Mouse (Mus musculus) intestine, postnatal 0 days (tissue): ENCODE results near the gene Slc4a10. TPM values are rescaled to one million over a fixed set of nuclear protein-coding genes. Genes with fewer than 3 reads are reported as not detected.

Source experiments
- ATAC-seq: fragments of 200-750 bp; cut with Nextera tagmentation; 2 replicates; pipeline ENCODE4 v1.8.0; 2017; ENCODE audit warnings: mild to moderate bottlenecking, moderate TSS enrichment, moderate library complexity
- H3K27ac ChIP-seq: fragments of 300-500 bp; sonication (generic); 2 replicates; pipeline ENCODE4 v1.5.1; 2014; ENCODE audit warnings: mild to moderate bottlenecking, low read depth, low read length, moderate library complexity
- H3K27me3 ChIP-seq: fragments of 300-500 bp; sonication (generic); replicated peaks from 2 replicates; pipeline ENCODE4 v1.6.1; 2014; ENCODE audit warnings: low read length, mixed read lengths; ENCODE audit not compliant: control insufficient read depth, insufficient read depth
- H3K36me3 ChIP-seq: fragments of 300-500 bp; sonication (generic); 2 replicates; pipeline ENCODE4 v1.6.1; 2014; ENCODE audit warnings: mild to moderate bottlenecking, moderate library complexity; ENCODE audit not compliant: control insufficient read depth, insufficient read depth
- H3K4me1 ChIP-seq: fragments of 300-500 bp; sonication (generic); replicated peaks from 2 replicates; pipeline ENCODE4 v1.6.1; 2014; ENCODE audit warnings: antibody characterized with exemption, low read length, mixed read lengths; ENCODE audit not compliant: control insufficient read depth, insufficient read depth
- H3K4me2 ChIP-seq: fragments of 300-500 bp; sonication (generic); replicated peaks from 2 replicates; pipeline ENCODE4 v1.6.1; 2014; ENCODE audit warnings: low read depth, mild to moderate bottlenecking, moderate library complexity
- H3K4me3 ChIP-seq: fragments of 300-500 bp; sonication (generic); 2 replicates; pipeline ENCODE4 v1.5.1; 2014; ENCODE audit warnings: low read depth, low read length
- H3K9ac ChIP-seq: fragments of 300-500 bp; sonication (generic); 2 replicates; pipeline ENCODE4 v1.6.1; 2014; ENCODE audit warnings: mild to moderate bottlenecking, low read depth, low read length
- H3K9me3 ChIP-seq: fragments of 300-500 bp; sonication (generic); 2 replicates; pipeline ENCODE4 v1.6.1; 2016; ENCODE audit warnings: mixed run types; ENCODE audit not compliant: control insufficient read depth
- CTCF ChIP-seq: sonication (generic); IDR thresholded peaks from 2 replicates; pipeline ENCODE4 v1.5.1; 2016; ENCODE audit warnings: low read depth, mild to moderate bottlenecking, control low read depth, antibody characterized with exemption, moderate library complexity
- WGBS: fragments of 180-500 bp; shearing (Covaris S2); extraction: QIAGEN DNeasy Blood & Tissue Kit; methylation state at CpG from one replicate; pipeline ENCODE4 v1.1.7; 2014; 5-methylcytosine and 5-hydroxymethylcytosine counted together
- polyA plus RNA-seq: library from polyadenylated mRNA; unstranded; fragments of >200 nt; fragmentation: Nextera tagmentation; extraction: Ambion mirVana; gene quantifications from 2 replicates; pipeline ENCODE4 v1.2.1, GENCODE M21; 2015

Slc4a10 gene
- polyA plus RNA-seq, 1 experiment from 2014 or later: 0.63 TPM

GRCm38 (mm10) chr2:62076512-62076911 is 30.2 kb downstream of the Slc4a10 start:
- Histone ChIP-seq H3K4me1 (no peaks in the 10 kb centered on the region), H3K27me3 (no peaks in the 10 kb centered on the region), H3K4me3 (no peak overlapping the region), H3K36me3 (no peaks in the 10 kb centered on the region), H3K4me2 (no peak overlapping the region), H3K27ac (no peak overlapping the region), H3K9ac (no peak overlapping the region), H3K9me3 (no peaks in the 10 kb centered on the region)
- TF ChIP-seq CTCF: no peak
- ATAC-seq: no peak

GRCm38 (mm10) chr2:62087566-62087965 is 41.3 kb downstream of the Slc4a10 start:
- no peak overlapping the region for H3K4me2 ChIP-seq
- no peaks in the 10 kb centered on the region for H3K36me3 ChIP-seq
- no peak for ATAC-seq
- H3K27ac ChIP-seq: no peak overlapping the region
- WGBS: 62% methylated on average over 3 of the region's 3 CpGs
- no peaks in the 10 kb centered on the region for H3K27me3 ChIP-seq
- TF ChIP-seq CTCF: no peak
- H3K4me1 ChIP-seq: no peaks in the 10 kb centered on the region
- H3K4me3 ChIP-seq: no peak overlapping the region
- no peak overlapping the region for H3K9ac ChIP-seq
- no peaks in the 10 kb centered on the region for H3K9me3 ChIP-seq

GRCm38 (mm10) chr2:62088715-62089114 is 42.5 kb downstream of the Slc4a10 start:
- no peak overlapping the region for H3K9ac ChIP-seq
- no peak for TF ChIP-seq CTCF
- no peak overlapping the region for H3K4me3 ChIP-seq
- H3K27ac ChIP-seq: no peak overlapping the region
- no peak for ATAC-seq
- no peaks in the 10 kb centered on the region for H3K4me1 ChIP-seq
- WGBS: 86% methylated on average over 8 of the region's 8 CpGs
- H3K9me3 ChIP-seq: no peaks in the 10 kb centered on the region
- H3K4me2 ChIP-seq: no peak overlapping the region
- no peaks in the 10 kb centered on the region for H3K27me3 ChIP-seq
- H3K36me3 ChIP-seq: no peaks in the 10 kb centered on the region

- Histone ChIP-seq H3K4me1 (no peaks in the 10 kb centered on the region), H3K4me2 (no peak overlapping the region), H3K4me3 (no peak overlapping the region), H3K27ac (no peak overlapping the region), H3K36me3 (no peaks in the 10 kb centered on the region), H3K9me3 (no peaks in the 10 kb centered on the region), H3K9ac (no peak overlapping the region), H3K27me3 (no peaks in the 10 kb centered on the region)
- no peak for TF ChIP-seq CTCF
- no peak for ATAC-seq
- WGBS: 86% methylated on average over 9 of the region's 9 CpGs
Measured at GRCm38 (mm10) chr2:62089208-62089607, 42.9 kb downstream of the Slc4a10 start.

- H3K27ac ChIP-seq: no peak overlapping the region
- H3K4me2 ChIP-seq: no peak overlapping the region
- no peak overlapping the region for H3K4me3 ChIP-seq
- no peak overlapping the region for H3K9ac ChIP-seq
- H3K36me3 ChIP-seq: no peaks in the 10 kb centered on the region
- no peak for TF ChIP-seq CTCF
- ATAC-seq: no peak
- no peaks in the 10 kb centered on the region for H3K9me3 ChIP-seq
- no peaks in the 10 kb centered on the region for H3K4me1 ChIP-seq
- no peaks in the 10 kb centered on the region for H3K27me3 ChIP-seq
- WGBS: 77% methylated on average over 1 of the region's 1 CpGs
Measured at GRCm38 (mm10) chr2:62100526-62100925, 54.3 kb downstream of the Slc4a10 start.

- WGBS: 79% methylated on average over 4 of the region's 4 CpGs
Measured at GRCm38 (mm10) chr2:62115346-62115745, 69.1 kb downstream of the Slc4a10 start.

GRCm38 (mm10) chr2:62129975-62130374 is 83.7 kb downstream of the Slc4a10 start:
- Histone ChIP-seq H3K36me3 (no peaks in the 10 kb centered on the region), H3K27me3 (no peaks in the 10 kb centered on the region), H3K4me3 (no peak overlapping the region), H3K9me3 (no peaks in the 10 kb centered on the region), H3K4me2 (no peak overlapping the region), H3K27ac (no peak overlapping the region), H3K4me1 (no peaks in the 10 kb centered on the region), H3K9ac (no peak overlapping the region)
- 84% methylated on average over 2 of the region's 2 CpGs for WGBS
- no peak for TF ChIP-seq CTCF
- ATAC-seq: no peak

More at GRCm38 (mm10) chr2:62115346-62115745, 69.1 kb downstream of the Slc4a10 start:
- H3K4me2 ChIP-seq: no peak overlapping the region
- TF ChIP-seq CTCF: no peak
- no peak overlapping the region for H3K9ac ChIP-seq
- no peaks in the 10 kb centered on the region for H3K9me3 ChIP-seq
- no peak for ATAC-seq
- no peaks in the 10 kb centered on the region for H3K4me1 ChIP-seq
- no peaks in the 10 kb centered on the region for H3K36me3 ChIP-seq
- no peaks in the 10 kb centered on the region for H3K27me3 ChIP-seq
- H3K4me3 ChIP-seq: no peak overlapping the region
- H3K27ac ChIP-seq: no peak overlapping the region
